Mouse (Mus musculus) midbrain, embryonic 15.5 days (tissue): ENCODE data around the gene Exosc2. TPM values are rescaled to one million over a fixed set of nuclear protein-coding genes. Genes with fewer than 3 reads are reported as not detected.

ENCODE experiments used
- ATAC-seq: fragments of 200-750 bp; cut with Nextera tagmentation; replicated peaks from 2 replicates; pipeline ENCODE4 v1.8.0; 2017; ENCODE audit warnings: moderate TSS enrichment
- H3K27ac ChIP-seq: fragments of 300-500 bp; sonication (generic); 2 replicates; pipeline ENCODE4 v1.5.1; 2015; ENCODE audit warnings: mild to moderate bottlenecking, inconsistent platforms
- H3K27me3 ChIP-seq: fragments of 300-500 bp; sonication (generic); replicated peaks from 2 replicates; pipeline ENCODE4 v1.6.1; 2015; ENCODE audit warnings: inconsistent platforms
- H3K36me3 ChIP-seq: fragments of 300-500 bp; sonication (generic); replicated peaks from 2 replicates; pipeline ENCODE4 v1.6.1; 2015; ENCODE audit warnings: inconsistent platforms
- H3K4me1 ChIP-seq: fragments of 300-500 bp; sonication (generic); 2 replicates; pipeline ENCODE4 v1.6.1; 2015; ENCODE audit warnings: inconsistent platforms
- H3K4me2 ChIP-seq: fragments of 300-500 bp; sonication (generic); 2 replicates; pipeline ENCODE4 v1.6.1; 2015; ENCODE audit warnings: inconsistent platforms, mild to moderate bottlenecking, moderate library complexity
- H3K4me3 ChIP-seq: fragments of 300-500 bp; sonication (generic); 2 replicates; pipeline ENCODE4 v1.5.1; 2015; ENCODE audit warnings: mild to moderate bottlenecking, inconsistent platforms
- H3K9ac ChIP-seq: fragments of 300-500 bp; sonication (generic); 2 replicates; pipeline ENCODE4 v1.6.1; 2015; ENCODE audit warnings: mild to moderate bottlenecking, inconsistent platforms
- H3K9me3 ChIP-seq: fragments of 300-500 bp; sonication (generic); 2 replicates; pipeline ENCODE4 v1.6.1; 2016; ENCODE audit warnings: inconsistent platforms
- WGBS: fragments of 180-500 bp; shearing (Covaris S2); methylation state at CpG from one replicate; pipeline ENCODE4 v1.1.7; 2015; ENCODE audit warnings: mixed read lengths; 5-methylcytosine and 5-hydroxymethylcytosine counted together
- polyA plus RNA-seq: library from polyadenylated mRNA; unstranded; fragments of >200 nt; fragmentation: Nextera tagmentation; extraction: Ambion mirVana; gene quantifications from 2 replicates; pipeline ENCODE4 v1.2.1, GENCODE M21; 2015

Exosc2 gene
- polyA plus RNA-seq: 40.3 and 46.0 TPM in 2 replicates

DNA sequence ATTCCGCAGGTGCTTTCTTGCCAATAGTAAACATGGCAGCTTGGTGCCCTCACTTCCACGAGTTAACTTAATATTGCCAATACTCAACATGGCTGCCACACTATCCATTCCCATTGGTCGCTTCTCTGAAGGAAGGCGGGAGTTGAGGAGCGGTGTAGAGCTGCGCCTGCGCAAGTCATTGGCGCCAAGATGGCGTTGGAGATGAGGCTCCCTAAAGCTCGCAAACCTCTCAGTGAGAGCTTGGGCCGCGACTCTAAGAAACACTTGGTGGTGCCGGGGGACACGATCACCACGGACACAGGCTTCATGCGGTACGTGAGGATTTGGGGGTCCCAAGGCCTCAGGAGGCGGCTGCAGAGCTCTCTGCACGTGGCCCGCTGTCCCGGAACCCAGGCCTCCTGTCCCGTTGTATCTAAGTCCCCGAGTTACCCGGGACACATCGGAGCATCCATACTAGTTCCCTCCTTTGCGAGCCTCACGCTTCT, at the start of gene Exosc2:
Exosc2 (plus strand) TSS at position 165 of the 485 bp plus-strand sequence.
- peak; percentile 97 for ATAC-seq
- Histone ChIP-seq H3K4me3 (peak within 1 kb of the TSS; percentile 76), H3K4me2 (peak within 1 kb of the TSS; percentile 71), H3K9me3 (no peaks in the 10 kb centered on the region), H3K27me3 (0 out of 2 replicates have a peak, but pooled peaks cover 5% of the 10 kb centered on the region), H3K27ac (0 out of 2 replicates have a peak within 1 kb of the TSS, but pooled peaks have one; percentile 44), H3K9ac (peak within 1 kb of the TSS; percentile 59), H3K4me1 (peaks cover 20% of the 10 kb centered on the region), H3K36me3 (peaks cover 6% of the 10 kb centered on the region; the same call in 1 of the 2 replicates)
- WGBS: 1% methylated on average over 27 of the region's 27 CpGs

DNA sequence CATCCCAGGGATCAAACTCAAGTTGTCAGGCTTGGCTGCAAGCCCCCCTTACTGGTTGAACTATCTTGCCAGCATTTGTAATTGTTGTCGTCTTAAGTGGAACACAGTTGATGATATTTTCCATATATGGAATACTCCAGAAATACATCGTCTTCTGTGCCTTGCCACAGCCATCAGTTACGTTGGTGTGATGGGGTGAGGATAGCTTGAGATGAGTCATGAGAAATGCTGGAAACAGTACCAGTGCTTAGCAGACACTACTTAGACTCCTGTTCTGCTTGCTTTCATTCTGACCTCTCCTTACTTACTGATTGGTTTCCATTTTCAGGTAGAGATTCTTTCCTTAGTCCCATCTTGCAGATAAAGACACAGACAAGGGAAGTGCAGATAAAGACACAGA, 37.0 kb upstream of the Exosc2 start:
- H3K4me2 ChIP-seq: no peak overlapping the region
- no peaks in the 10 kb centered on the region for H3K36me3 ChIP-seq
- H3K4me3 ChIP-seq: no peak overlapping the region
- 86% methylated on average over 3 of the region's 3 CpGs for WGBS
- no peak overlapping the region for H3K27ac ChIP-seq
- no peak overlapping the region for H3K9ac ChIP-seq
- H3K4me1 ChIP-seq: peaks cover 30% of the 10 kb centered on the region
- H3K9me3 ChIP-seq: no peaks in the 10 kb centered on the region
- no peak for ATAC-seq
- peaks cover 92% of the 10 kb centered on the region for H3K27me3 ChIP-seq

DNA sequence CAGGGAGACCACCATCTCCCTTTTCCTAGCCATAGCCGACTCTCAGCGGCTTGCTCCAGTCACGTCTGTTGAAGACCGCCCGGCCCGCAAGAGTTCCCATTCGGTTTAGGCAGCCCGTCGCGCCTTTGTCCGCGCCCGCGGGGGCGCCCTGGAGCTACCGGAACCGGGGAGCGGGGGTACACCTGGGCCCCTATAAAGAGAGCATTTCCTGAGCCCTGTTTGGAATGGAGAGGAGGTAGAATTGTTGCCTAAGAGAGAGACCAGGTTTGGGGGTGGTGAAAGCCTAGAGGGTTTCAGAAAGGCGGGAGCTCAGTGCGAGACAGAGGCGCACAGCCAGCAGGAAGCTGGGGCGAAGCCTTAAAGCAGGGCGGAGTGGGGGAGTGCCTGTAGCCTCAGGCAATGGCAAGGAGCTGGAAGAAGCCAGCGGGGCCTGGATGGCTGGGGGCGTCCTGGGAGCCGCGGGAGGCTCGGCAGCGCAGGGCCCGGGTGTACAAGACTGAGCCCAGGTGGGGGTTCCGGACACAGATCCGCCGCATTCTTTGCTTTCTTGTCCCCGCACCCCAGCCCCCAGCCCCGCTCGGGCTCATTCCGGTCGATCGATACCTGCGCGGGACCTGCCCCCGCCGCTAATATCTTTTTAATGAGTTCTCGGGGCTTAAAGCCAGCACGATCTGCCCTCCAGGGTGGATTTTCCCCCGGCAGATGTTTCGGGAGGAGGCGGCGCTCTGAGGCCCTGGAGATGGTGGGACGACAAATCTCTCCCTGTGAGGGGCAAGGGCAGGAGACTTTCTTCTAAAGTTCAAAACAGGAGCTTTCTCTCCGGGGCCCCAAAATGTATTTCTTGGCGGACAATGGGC, 35.0 kb upstream of the Exosc2 start:
- peaks cover 47% of the 10 kb centered on the region for H3K4me1 ChIP-seq
- H3K27me3 ChIP-seq: peaks cover 97% of the 10 kb centered on the region
- no peak overlapping the region for H3K27ac ChIP-seq
- H3K4me2 ChIP-seq: peak overlapping the region; percentile 45
- under 1% methylated on average over 52 of the region's 52 CpGs for WGBS
- H3K9ac ChIP-seq: no peak overlapping the region
- H3K36me3 ChIP-seq: no peaks in the 10 kb centered on the region
- H3K9me3 ChIP-seq: no peaks in the 10 kb centered on the region
- no peak for ATAC-seq
- H3K4me3 ChIP-seq: peak overlapping the region; percentile 19

DNA sequence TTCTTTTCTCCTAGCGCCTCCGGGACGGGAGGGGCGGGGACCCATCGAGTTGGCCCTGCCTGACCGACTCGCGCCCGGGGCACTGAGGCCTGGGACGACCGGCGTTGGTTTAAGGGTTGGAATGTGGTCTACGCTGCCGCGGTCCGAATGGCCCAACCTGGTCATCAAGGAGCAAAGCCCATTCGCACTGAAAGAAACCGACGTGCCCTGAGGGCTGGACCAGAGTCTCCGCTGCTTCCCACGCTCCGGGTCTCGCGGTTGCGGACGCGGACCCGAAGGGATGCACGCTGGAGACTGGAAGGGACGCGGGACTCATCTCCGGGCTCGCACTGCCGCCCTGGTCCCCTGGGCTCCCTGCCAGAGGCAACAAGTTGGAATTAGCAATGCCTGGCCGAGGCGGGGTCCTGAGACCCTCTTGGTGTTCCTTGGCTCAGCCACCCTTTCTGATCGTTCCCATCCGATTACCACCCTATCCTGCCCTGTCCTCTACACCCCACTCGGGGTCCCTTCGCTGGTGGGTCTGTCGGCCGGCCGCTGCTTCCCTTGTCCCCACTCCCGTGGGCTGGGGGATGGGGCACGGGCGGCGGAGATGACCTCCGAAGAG, 34.3 kb upstream of the Exosc2 start:
- Histone ChIP-seq H3K9ac (no peak overlapping the region), H3K4me1 (peaks cover 54% of the 10 kb centered on the region), H3K27ac (no peak overlapping the region), H3K9me3 (no peaks in the 10 kb centered on the region), H3K4me2 (peak overlapping the region; percentile 45), H3K4me3 (peak overlapping the region; percentile 19), H3K27me3 (peaks cover 95% of the 10 kb centered on the region), H3K36me3 (no peaks in the 10 kb centered on the region)
- 0 out of 2 replicates have a peak, but pooled peaks have one; percentile 13 for ATAC-seq
- WGBS: under 1% methylated on average over 48 of the region's 48 CpGs

DNA sequence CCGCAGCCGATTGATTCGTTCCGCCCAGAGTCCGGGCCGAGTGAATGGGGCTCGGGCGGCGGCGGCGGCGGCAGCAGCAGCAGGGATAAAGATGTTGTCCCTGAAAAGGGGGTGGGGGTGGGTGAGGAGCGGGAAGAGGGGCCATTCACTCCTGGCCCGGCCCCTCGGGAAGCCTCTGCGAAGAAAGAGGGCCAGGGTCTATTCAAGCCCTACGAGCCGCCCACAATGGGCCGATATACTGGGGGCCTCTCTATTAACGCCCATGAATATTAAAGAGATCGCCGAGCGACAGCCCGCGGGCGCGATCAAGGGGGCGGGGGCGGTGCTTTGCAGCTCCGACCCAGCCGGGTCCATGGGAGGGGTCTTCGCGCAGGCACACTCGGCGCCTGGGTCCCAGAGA, 33.8 kb upstream of the Exosc2 start:
- peak; percentile 40; the same call in 1 of the 2 replicates for ATAC-seq
- Histone ChIP-seq H3K9me3 (no peaks in the 10 kb centered on the region), H3K9ac (no peak overlapping the region), H3K27me3 (peaks cover 95% of the 10 kb centered on the region), H3K4me3 (peak overlapping the region; percentile 19), H3K4me1 (peaks cover 56% of the 10 kb centered on the region), H3K36me3 (no peaks in the 10 kb centered on the region), H3K4me2 (peak overlapping the region; percentile 45), H3K27ac (no peak overlapping the region)
- under 1% methylated on average over 35 of the region's 35 CpGs for whole genome bisulfite sequencing

DNA sequence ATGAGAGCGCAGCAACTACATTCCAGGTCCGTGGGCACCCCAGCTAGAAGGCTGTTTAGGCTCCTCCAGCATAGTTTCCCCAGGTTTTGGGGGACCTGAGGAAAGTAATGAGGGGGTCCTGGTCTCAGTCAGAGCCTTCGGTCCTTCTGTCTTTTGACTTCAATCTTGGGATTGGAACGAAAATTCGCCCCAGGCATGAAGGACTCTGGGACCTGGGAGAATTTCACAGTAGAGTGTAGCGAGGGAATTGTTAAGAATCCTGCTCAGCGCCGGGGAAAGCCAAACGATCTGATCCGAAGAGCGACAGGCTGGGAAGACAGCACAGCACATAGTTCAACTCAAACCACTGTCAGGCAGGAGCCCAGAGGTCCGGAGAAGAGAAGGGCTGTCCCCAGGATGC, 33.2 kb upstream of the Exosc2 start:
- Histone ChIP-seq H3K4me1 (peaks cover 56% of the 10 kb centered on the region), H3K4me3 (peak overlapping the region; percentile 19), H3K9me3 (no peaks in the 10 kb centered on the region), H3K27ac (no peak overlapping the region), H3K27me3 (peaks cover 96% of the 10 kb centered on the region), H3K36me3 (no peaks in the 10 kb centered on the region), H3K9ac (no peak overlapping the region; the same call in 1 of the 2 replicates), H3K4me2 (peak overlapping the region; percentile 45)
- under 1% methylated on average over 12 of the region's 12 CpGs for WGBS
- no peak for ATAC-seq

DNA sequence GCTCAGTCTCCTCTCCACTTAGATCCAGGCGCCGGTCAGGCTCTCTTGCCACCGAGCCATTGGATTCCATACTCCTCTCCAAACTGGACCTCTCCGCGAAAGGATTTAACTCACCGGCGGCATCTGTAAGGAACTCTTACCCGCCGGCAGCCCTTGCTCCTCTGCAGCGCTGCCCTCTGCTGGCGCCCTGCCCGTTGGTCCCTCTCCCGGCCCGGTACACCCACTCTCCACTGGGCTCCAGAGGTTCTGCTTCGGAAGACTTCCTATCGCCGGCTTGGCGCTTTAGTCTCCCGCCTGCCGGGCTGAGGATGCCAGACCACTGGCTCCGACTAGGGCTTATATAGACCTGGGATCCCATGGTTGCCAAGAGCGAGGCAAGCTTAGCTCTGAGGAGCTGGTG, 32.7 kb upstream of the Exosc2 start:
- H3K27ac ChIP-seq: no peak overlapping the region
- H3K9me3 ChIP-seq: no peaks in the 10 kb centered on the region
- H3K4me3 ChIP-seq: peak overlapping the region; percentile 19
- no peaks in the 10 kb centered on the region for H3K36me3 ChIP-seq
- H3K4me2 ChIP-seq: peak overlapping the region; percentile 45
- no peak overlapping the region; the same call in 1 of the 2 replicates for H3K9ac ChIP-seq
- H3K27me3 ChIP-seq: peaks cover 96% of the 10 kb centered on the region
- ATAC-seq: no peak
- H3K4me1 ChIP-seq: peaks cover 56% of the 10 kb centered on the region
- under 1% methylated on average over 22 of the region's 22 CpGs for WGBS

DNA sequence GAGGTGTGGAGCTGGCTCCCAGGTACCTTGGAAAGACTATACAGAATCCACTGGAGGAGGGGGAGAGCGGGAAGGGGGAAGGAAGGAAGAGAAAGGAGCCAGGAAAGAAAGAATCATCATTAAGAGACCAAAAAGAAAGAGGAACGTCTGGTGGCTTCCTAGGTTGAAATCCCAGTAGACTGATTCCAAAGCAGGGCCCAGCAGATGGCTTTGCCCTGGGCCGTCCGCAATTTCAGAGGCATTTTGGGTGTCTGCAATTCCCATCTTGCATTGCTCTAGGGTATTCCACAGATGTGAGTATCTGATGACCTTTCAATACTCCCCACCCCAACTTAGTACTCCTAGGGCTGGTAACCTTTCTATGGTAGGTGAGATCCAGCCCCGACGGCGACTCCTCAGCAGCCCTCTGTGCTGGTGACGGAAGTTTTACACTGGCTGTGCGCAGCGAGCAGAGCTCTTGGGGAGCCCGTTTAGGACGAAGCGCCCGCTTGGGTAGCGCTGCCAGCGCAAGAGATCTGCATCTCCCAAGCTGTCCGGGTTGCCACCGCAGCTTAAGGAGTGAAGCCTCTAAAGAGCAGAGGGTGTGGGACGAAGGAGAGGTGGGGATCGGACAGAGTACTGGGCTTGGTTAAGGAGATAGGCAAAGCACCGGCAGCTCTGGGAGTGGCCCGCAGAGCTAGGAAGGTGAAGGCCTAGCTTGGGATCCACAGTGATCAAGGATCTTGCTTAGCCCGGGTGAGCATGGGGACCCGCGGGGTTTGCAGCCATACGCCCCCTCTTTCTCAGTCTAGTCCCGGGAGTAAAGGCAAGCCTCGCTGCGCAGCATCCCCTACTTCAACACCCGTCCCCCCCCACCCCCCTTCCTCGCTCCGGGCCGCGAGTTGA, 31.7 kb upstream of the Exosc2 start:
- 2% methylated on average over 26 of the region's 34 CpGs for WGBS
- no peak for ATAC-seq
- Histone ChIP-seq H3K27me3 (peaks cover 96% of the 10 kb centered on the region), H3K36me3 (no peaks in the 10 kb centered on the region), H3K27ac (no peak overlapping the region), H3K9me3 (no peaks in the 10 kb centered on the region), H3K9ac (no peak overlapping the region), H3K4me1 (peaks cover 56% of the 10 kb centered on the region), H3K4me3 (peak overlapping the region; percentile 25), H3K4me2 (peak overlapping the region; percentile 45)

DNA sequence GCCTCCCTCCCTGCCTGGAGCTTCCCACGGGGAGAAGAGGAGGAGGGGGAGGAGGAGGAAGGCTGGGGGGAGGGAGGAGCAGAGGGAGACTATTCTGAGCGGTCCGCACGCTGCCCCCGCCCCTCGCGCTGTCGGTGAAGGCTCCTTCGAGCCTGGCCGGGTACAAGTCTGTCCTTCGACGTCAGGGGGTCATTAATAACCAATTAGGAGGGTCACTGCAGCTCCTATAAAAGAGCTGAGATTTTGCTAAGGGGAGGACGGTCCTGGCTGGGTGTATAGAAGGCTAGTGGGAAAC, 31.1 kb upstream of the Exosc2 start:
- Histone ChIP-seq H3K9ac (no peak overlapping the region), H3K4me2 (peak overlapping the region; percentile 21), H3K4me1 (peaks cover 56% of the 10 kb centered on the region), H3K4me3 (peak overlapping the region; percentile 25), H3K27me3 (peaks cover 96% of the 10 kb centered on the region), H3K9me3 (no peaks in the 10 kb centered on the region), H3K27ac (no peak overlapping the region), H3K36me3 (no peaks in the 10 kb centered on the region)
- 0% methylated on average over 12 of the region's 13 CpGs for WGBS
- no peak for ATAC-seq

DNA sequence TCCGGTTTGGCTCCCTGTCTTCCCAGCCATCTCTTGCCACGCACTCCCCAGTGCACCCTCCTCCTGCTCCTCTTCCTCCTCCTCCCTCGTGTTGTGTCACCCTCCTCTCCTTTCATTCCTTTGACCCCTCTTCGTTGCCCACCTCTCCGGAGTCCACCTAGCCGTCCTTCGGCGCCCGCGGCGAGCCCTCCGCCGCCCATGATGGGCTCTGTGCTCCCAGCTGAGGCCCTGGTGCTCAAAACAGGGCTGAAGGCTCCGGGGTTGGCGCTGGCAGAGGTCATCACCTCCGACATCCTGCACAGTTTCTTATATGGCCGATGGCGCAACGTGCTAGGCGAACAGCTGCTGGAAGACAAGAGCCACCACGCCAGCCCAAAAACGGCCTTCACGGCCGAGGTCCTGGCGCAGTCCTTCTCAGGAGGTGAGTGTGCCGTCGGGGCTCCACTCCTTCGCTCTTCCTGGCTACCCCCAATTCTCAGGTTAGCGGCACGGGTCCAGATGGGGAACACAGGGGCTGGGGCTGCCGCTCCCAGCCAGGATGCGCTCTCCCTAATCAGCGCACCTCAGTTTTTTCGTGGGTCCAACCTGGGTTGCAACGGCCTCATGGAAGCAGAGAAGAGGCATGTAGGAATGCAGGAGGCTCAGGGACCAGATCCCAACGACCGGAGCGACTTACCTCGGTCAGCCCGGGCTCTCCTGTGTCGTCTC, 30.5 kb upstream of the Exosc2 start, which contains the start of gene Prdm12:
Prdm12 (plus strand) TSS at position 137 of the 708 bp plus-strand sequence.
- peak within 1 kb of the TSS; percentile 25 for H3K4me3 ChIP-seq
- no peaks in the 10 kb centered on the region for H3K36me3 ChIP-seq
- ATAC-seq: no peak
- 0 out of 2 replicates have a peak within 1 kb of the TSS, but pooled peaks have one; percentile 9 for H3K27ac ChIP-seq
- WGBS: under 1% methylated on average over 41 of the region's 41 CpGs
- H3K9me3 ChIP-seq: no peaks in the 10 kb centered on the region
- H3K9ac ChIP-seq: no peak within 1 kb of the TSS
- H3K4me2 ChIP-seq: peak within 1 kb of the TSS; percentile 31
- H3K4me1 ChIP-seq: peaks cover 56% of the 10 kb centered on the region
- H3K27me3 ChIP-seq: peaks cover 96% of the 10 kb centered on the region
